Mouse (Mus musculus) limb, embryonic 13.5 days (tissue): ENCODE data around the gene Slc9a1. TPM values are rescaled to one million over a fixed set of nuclear protein-coding genes. Genes with fewer than 3 reads are reported as not detected.

Source experiments
- ATAC-seq: fragments of 200-750 bp; cut with Nextera tagmentation; 2 replicates; pipeline ENCODE4 v1.8.0; 2017; ENCODE audit warnings: low read depth, moderate number of reproducible peaks, moderate TSS enrichment; ENCODE audit not compliant: low FRiP score
- H3K27ac ChIP-seq: fragments of 300-500 bp; sonication (generic); 2 replicates; pipeline ENCODE4 v1.5.1; 2015; ENCODE audit warnings: inconsistent platforms, mild to moderate bottlenecking, moderate library complexity
- H3K27me3 ChIP-seq: fragments of 300-500 bp; sonication (generic); 2 replicates; pipeline ENCODE4 v1.6.1; 2015; ENCODE audit warnings: mild to moderate bottlenecking, inconsistent platforms
- H3K36me3 ChIP-seq: fragments of 300-500 bp; sonication (generic); 2 replicates; pipeline ENCODE4 v1.6.1; 2015; ENCODE audit warnings: inconsistent platforms, mild to moderate bottlenecking, moderate library complexity
- H3K4me1 ChIP-seq: fragments of 300-500 bp; sonication (generic); 2 replicates; pipeline ENCODE4 v1.6.1; 2015; ENCODE audit warnings: inconsistent platforms
- H3K4me2 ChIP-seq: fragments of 300-500 bp; sonication (generic); replicated peaks from 2 replicates; pipeline ENCODE4 v1.6.1; 2015; ENCODE audit warnings: inconsistent platforms, mild to moderate bottlenecking, moderate library complexity
- H3K4me3 ChIP-seq: fragments of 300-500 bp; sonication (generic); 2 replicates; pipeline ENCODE4 v1.5.1; 2015; ENCODE audit warnings: moderate library complexity, mild to moderate bottlenecking, inconsistent platforms
- H3K9ac ChIP-seq: fragments of 300-500 bp; sonication (generic); 2 replicates; pipeline ENCODE4 v1.6.1; 2015; ENCODE audit warnings: mild to moderate bottlenecking, inconsistent platforms
- H3K9me3 ChIP-seq: fragments of 300-500 bp; sonication (generic); 2 replicates; pipeline ENCODE4 v1.6.1; 2016; ENCODE audit warnings: inconsistent platforms
- WGBS: fragments of 180-500 bp; shearing (Covaris S2); methylation state at CpG from one replicate; pipeline ENCODE4 v1.1.7; 2015; 5-methylcytosine and 5-hydroxymethylcytosine counted together
- polyA plus RNA-seq: library from polyadenylated mRNA; unstranded; fragments of >200 nt; fragmentation: Nextera tagmentation; extraction: Ambion mirVana; gene quantifications from 2 replicates; pipeline ENCODE4 v1.2.1, GENCODE M21; 2015

The Slc9a1 gene
- polyA plus RNA-seq, 1 experiment from 2014 or later, result 8.8 TPM

DNA sequence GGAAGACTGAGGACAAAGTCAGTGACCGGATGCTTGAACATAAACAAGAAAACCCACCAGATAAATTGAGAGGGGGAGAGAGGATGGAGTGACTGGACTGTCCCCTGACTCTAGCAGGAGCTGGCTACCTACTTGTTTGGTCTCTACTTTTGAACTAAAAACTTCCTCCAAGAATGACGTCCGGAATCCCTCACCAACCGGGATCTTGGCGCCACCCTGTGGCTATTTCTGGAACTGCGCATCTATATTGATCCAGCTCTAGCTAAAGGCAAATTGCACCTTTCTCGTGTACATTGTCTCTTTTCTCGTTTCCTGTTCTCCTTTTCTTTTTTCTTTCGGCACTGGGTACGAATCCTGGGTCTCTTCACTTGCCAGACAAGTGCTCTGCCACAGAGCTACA is 82.0 kb downstream of the Slc9a1 start:
- no peaks in the 10 kb centered on the region for H3K27me3 ChIP-seq
- 8% methylated on average over 10 of the region's 10 CpGs for WGBS
- H3K4me3 ChIP-seq, result no peak overlapping the region

DNA sequence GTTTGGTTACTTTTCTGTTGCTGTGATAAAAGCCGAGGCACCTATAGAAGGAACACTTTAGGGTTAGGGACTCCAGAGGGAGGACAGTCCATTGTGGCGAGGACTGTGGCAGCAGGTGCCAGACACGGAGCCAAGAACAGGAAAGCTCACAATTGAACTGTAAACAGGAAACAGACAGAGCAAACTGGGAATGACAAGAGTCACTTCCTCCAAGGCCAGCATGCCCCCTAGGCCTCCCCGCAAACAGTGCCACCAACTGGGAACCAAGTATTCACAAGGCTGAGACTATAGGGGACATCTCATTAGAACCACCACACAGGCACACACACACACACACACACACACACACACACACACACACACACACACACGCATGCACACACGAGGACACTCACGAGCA is 82.9 kb downstream of the Slc9a1 start:
- H3K36me3 ChIP-seq, result no peaks in the 10 kb centered on the region
- no peak overlapping the region for H3K27ac ChIP-seq
- H3K4me3 ChIP-seq, result no peak overlapping the region
- no peak overlapping the region for H3K9ac ChIP-seq
- H3K9me3 ChIP-seq, result no peaks in the 10 kb centered on the region
- WGBS, result 66% methylated on average over 7 of the region's 7 CpGs
- ATAC-seq, result no peak
- no peaks in the 10 kb centered on the region for H3K27me3 ChIP-seq
- peaks cover 15% of the 10 kb centered on the region for H3K4me1 ChIP-seq
- H3K4me2 ChIP-seq, result no peak overlapping the region

More for the DNA sequence above, 82.0 kb downstream of the Slc9a1 start:
- no peaks in the 10 kb centered on the region for H3K9me3 ChIP-seq
- no peak overlapping the region for H3K9ac ChIP-seq
- H3K27ac ChIP-seq, result no peak overlapping the region
- H3K4me1 ChIP-seq, result peaks cover 15% of the 10 kb centered on the region
- no peaks in the 10 kb centered on the region for H3K36me3 ChIP-seq
- ATAC-seq, result no peak
- no peak overlapping the region for H3K4me2 ChIP-seq

GRCm38 (mm10) chr4:133458044-133458443 is 88.5 kb downstream of the Slc9a1 start:
- ATAC-seq, result no peak
- WGBS, result 69% methylated on average over 3 of the region's 3 CpGs

DNA sequence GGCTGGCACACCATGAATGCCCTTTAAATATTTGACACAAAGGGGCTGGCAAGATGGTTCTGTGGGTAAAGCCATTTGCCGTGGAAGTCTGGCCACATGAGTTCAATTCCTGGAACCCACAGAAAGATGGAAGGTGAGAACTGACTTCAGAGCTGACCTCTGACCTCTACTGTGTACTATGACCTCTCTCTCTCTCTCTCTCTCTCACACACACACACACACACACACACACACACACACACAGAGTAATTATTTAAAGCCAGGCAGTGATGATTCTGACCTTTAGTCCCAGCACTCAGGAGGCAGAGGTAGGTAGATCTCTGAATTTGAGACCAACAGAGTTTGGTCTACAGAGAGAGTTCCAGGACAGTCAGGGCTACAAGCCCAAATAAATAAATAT is 90.5 kb downstream of the Slc9a1 start:
- no peak for ATAC-seq
- no peak overlapping the region for H3K4me3 ChIP-seq
- H3K27ac ChIP-seq, result no peak overlapping the region
- no peak overlapping the region for H3K4me2 ChIP-seq
- peaks cover 11% of the 10 kb centered on the region for H3K4me1 ChIP-seq
- H3K36me3 ChIP-seq, result no peaks in the 10 kb centered on the region
- no peaks in the 10 kb centered on the region for H3K27me3 ChIP-seq
- H3K9ac ChIP-seq, result no peak overlapping the region
- WGBS, result 76% methylated on average over 1 of the region's 1 CpGs
- H3K9me3 ChIP-seq, result no peaks in the 10 kb centered on the region

More at GRCm38 (mm10) chr4:133458044-133458443, 88.5 kb downstream of the Slc9a1 start:
- Histone ChIP-seq H3K4me3 (no peak overlapping the region), H3K36me3 (no peaks in the 10 kb centered on the region), H3K4me1 (peaks cover 6% of the 10 kb centered on the region), H3K9ac (no peak overlapping the region; the same call in 1 of the 2 replicates), H3K9me3 (no peaks in the 10 kb centered on the region), H3K4me2 (no peak overlapping the region), H3K27me3 (no peaks in the 10 kb centered on the region), H3K27ac (no peak overlapping the region)

- 36% methylated on average over 5 of the region's 5 CpGs for WGBS
These were observed 91.4 kb downstream of the Slc9a1 start for GRCm38 (mm10) chr4:133460796-133461325.

DNA sequence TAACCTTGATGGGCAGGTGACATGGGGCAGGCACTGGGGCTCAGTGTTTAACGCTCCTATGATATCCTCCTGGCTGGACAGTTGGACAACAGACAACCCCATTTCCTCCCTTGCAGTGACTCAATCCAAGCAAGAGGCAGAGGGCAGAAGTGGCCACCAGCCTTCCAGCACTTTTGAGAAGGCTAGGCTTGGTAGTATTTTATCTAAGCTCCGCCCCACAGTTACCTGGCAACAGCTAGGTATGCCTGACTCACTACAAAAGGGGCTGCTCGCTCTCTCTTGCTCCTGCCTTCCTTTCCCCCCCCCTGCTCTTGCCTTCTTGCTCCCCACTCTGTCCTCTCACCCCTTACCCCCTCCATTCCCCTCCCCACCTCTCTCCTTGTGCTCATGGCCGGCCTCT is 91.9 kb downstream of the Slc9a1 start:
- no peak overlapping the region for H3K4me3 ChIP-seq
- peaks cover 11% of the 10 kb centered on the region for H3K4me1 ChIP-seq
- no peaks in the 10 kb centered on the region for H3K27me3 ChIP-seq
- no peaks in the 10 kb centered on the region for H3K9me3 ChIP-seq
- no peak for ATAC-seq
- H3K36me3 ChIP-seq, result no peaks in the 10 kb centered on the region
- no peak overlapping the region for H3K4me2 ChIP-seq
- WGBS, result 66% methylated on average over 4 of the region's 4 CpGs
- H3K27ac ChIP-seq, result no peak overlapping the region
- no peak overlapping the region for H3K9ac ChIP-seq

More at GRCm38 (mm10) chr4:133460796-133461325, 91.4 kb downstream of the Slc9a1 start:
- Histone ChIP-seq H3K36me3 (no peaks in the 10 kb centered on the region), H3K27me3 (no peaks in the 10 kb centered on the region), H3K4me3 (no peak overlapping the region), H3K27ac (no peak overlapping the region), H3K9ac (no peak overlapping the region), H3K9me3 (no peaks in the 10 kb centered on the region), H3K4me1 (peaks cover 11% of the 10 kb centered on the region), H3K4me2 (no peak overlapping the region)
- ATAC-seq, result no peak

GRCm38 (mm10) chr4:133463184-133463583 is 93.7 kb downstream of the Slc9a1 start:
- 50% methylated on average over 6 of the region's 6 CpGs for WGBS
- Histone ChIP-seq H3K4me3 (no peak overlapping the region), H3K27me3 (no peaks in the 10 kb centered on the region), H3K36me3 (no peaks in the 10 kb centered on the region), H3K9ac (no peak overlapping the region), H3K4me1 (peaks cover 11% of the 10 kb centered on the region), H3K27ac (peak overlapping the region; percentile 22; the same call in 1 of the 2 replicates), H3K4me2 (no peak overlapping the region), H3K9me3 (no peaks in the 10 kb centered on the region)
- ATAC-seq, result no peak

- Histone ChIP-seq H3K36me3 (no peaks in the 10 kb centered on the region), H3K4me2 (peak overlapping the region; percentile 95), H3K27ac (no peak overlapping the region), H3K9me3 (0 out of 2 replicates have a peak, but pooled peaks cover 4% of the 10 kb centered on the region), H3K4me3 (peak overlapping the region; percentile 60), H3K27me3 (no peaks in the 10 kb centered on the region; the same call in 1 of the 2 replicates), H3K4me1 (peaks cover 16% of the 10 kb centered on the region), H3K9ac (peak overlapping the region; percentile 62)
- WGBS, result under 1% methylated on average over 25 of the region's 27 CpGs
- ATAC-seq, result peak; percentile 40; the same call in 1 of the 2 replicates
These were observed 98.6 kb downstream of the Slc9a1 start for GRCm38 (mm10) chr4:133468080-133468479.

- Histone ChIP-seq H3K4me2 (peak overlapping the region; percentile 95), H3K9ac (no peak overlapping the region), H3K27ac (no peak overlapping the region), H3K27me3 (no peaks in the 10 kb centered on the region; the same call in 1 of the 2 replicates), H3K36me3 (no peaks in the 10 kb centered on the region), H3K4me3 (peak overlapping the region; percentile 60), H3K4me1 (peaks cover 11% of the 10 kb centered on the region; the same call in 1 of the 2 replicates), H3K9me3 (0 out of 2 replicates have a peak, but pooled peaks cover 4% of the 10 kb centered on the region)
- 16% methylated on average over 12 of the region's 12 CpGs for WGBS
- 0 out of 2 replicates have a peak, but pooled peaks have one; percentile 17 for ATAC-seq
These were observed 99.6 kb downstream of the Slc9a1 start for GRCm38 (mm10) chr4:133469122-133469521.

- WGBS, result 83% methylated on average over 7 of the region's 7 CpGs
These were observed 101.8 kb downstream of the Slc9a1 start for GRCm38 (mm10) chr4:133471135-133471821.

More at GRCm38 (mm10) chr4:133471135-133471821, 101.8 kb downstream of the Slc9a1 start:
- Histone ChIP-seq H3K4me1 (peaks cover 11% of the 10 kb centered on the region; the same call in 1 of the 2 replicates), H3K27me3 (peaks cover 3% of the 10 kb centered on the region; the same call in 1 of the 2 replicates), H3K9ac (no peak overlapping the region), H3K36me3 (no peaks in the 10 kb centered on the region), H3K4me2 (no peak overlapping the region), H3K27ac (no peak overlapping the region), H3K4me3 (no peak overlapping the region), H3K9me3 (0 out of 2 replicates have a peak, but pooled peaks cover 4% of the 10 kb centered on the region)
- no peak for ATAC-seq
